Mouse (Mus musculus) embryo, embryonic 11.5 days (tissue): ENCODE data around the gene Scrn3.

Experiments used
- DNase-seq: peaks from one replicate; pipeline ENCODE4 v3.0.0-alpha.2; 2012; ENCODE audit warnings: low read depth, low spot score

Scrn3 gene

GRCm38 (mm10) chr2:73312152-73313116 is at the start of gene Scrn3, which contains the start of gene Cir1:
Scrn3 (plus strand) TSS chr2:73312601.
Cir1 (minus strand) TSS chr2:73312701.
- DNase-seq = peak; percentile 94

GRCm38 (mm10) chr2:73263172-73263765 is 49.1 kb upstream of the Scrn3 start:
- no peak for DNase-seq

- no peak for DNase-seq
These were observed 48.4 kb upstream of the Scrn3 start for GRCm38 (mm10) chr2:73263794-73264610.

- no peak for DNase-seq
These were observed 47.7 kb upstream of the Scrn3 start for GRCm38 (mm10) chr2:73264611-73265195.

GRCm38 (mm10) chr2:73266011-73266410 is 46.4 kb upstream of the Scrn3 start:
- DNase-seq = no peak

- no peak for DNase-seq
These were observed 45.8 kb upstream of the Scrn3 start for GRCm38 (mm10) chr2:73266623-73267022.

- no peak for DNase-seq
These were observed 45.2 kb upstream of the Scrn3 start for GRCm38 (mm10) chr2:73267231-73267630.

GRCm38 (mm10) chr2:73267818-73268217 is 44.6 kb upstream of the Scrn3 start:
- no peak for DNase-seq

GRCm38 (mm10) chr2:73268281-73268680 is 44.1 kb upstream of the Scrn3 start:
- no peak for DNase-seq

GRCm38 (mm10) chr2:73268836-73269395 is 43.5 kb upstream of the Scrn3 start:
- DNase-seq = no peak

- no peak for DNase-seq
These were observed 42.7 kb upstream of the Scrn3 start for GRCm38 (mm10) chr2:73269666-73270065.

GRCm38 (mm10) chr2:73270071-73270592 is 42.3 kb upstream of the Scrn3 start:
- no peak for DNase-seq

GRCm38 (mm10) chr2:73270593-73271458 is 41.6 kb upstream of the Scrn3 start:
- DNase-seq = no peak

- no peak for DNase-seq
These were observed 40.8 kb upstream of the Scrn3 start, which contains the start of gene Sp9 for GRCm38 (mm10) chr2:73271459-73272161. Sp9 (plus strand) TSS chr2:73271925.

- DNase-seq = no peak
These were observed 39.8 kb upstream of the Scrn3 start for GRCm38 (mm10) chr2:73272351-73273248.

- DNase-seq = no peak
These were observed 38.9 kb upstream of the Scrn3 start for GRCm38 (mm10) chr2:73273249-73274118.
